Mouse (Mus musculus) C2C12 (cell line): Measurements from ENCODE around the gene Rsrc1.

Source experiments
- CEBPB ChIP-seq: IDR thresholded peaks from one replicate; pipeline ENCODE4 v1.6.1; 2011; ENCODE audit warnings: low read depth, mild to moderate bottlenecking, control low read depth, moderate library complexity
- CTCF ChIP-seq: IDR thresholded peaks from one replicate; pipeline ENCODE4 v1.5.1; 2011; ENCODE audit not compliant: control insufficient read depth, insufficient read depth, insufficient read length
- FOSL1 ChIP-seq: IDR thresholded peaks from one replicate; pipeline ENCODE4 v1.8.0; 2011; ENCODE audit warnings: mild to moderate bottlenecking, low read length; ENCODE audit not compliant: poor library complexity, insufficient read depth, severe bottlenecking
- MAX ChIP-seq: IDR thresholded peaks from one replicate; pipeline ENCODE4 v1.6.1; 2011; ENCODE audit warnings: mild to moderate bottlenecking, control low read depth
- MYOD1 ChIP-seq: IDR thresholded peaks from one replicate; pipeline ENCODE4 v1.6.1; 2011; ENCODE audit warnings: low read depth; ENCODE audit not compliant: control insufficient read depth, insufficient read length
- MYOG ChIP-seq: IDR thresholded peaks from one replicate; pipeline ENCODE4 v1.6.1; 2011; ENCODE audit not compliant: control insufficient read depth, insufficient read length; ENCODE audit errors: extremely low read depth
- USF1 ChIP-seq: IDR thresholded peaks from one replicate; pipeline ENCODE4 v1.6.1; 2011; ENCODE audit warnings: low read depth, mild to moderate bottlenecking, control low read depth, moderate library complexity

DNA sequence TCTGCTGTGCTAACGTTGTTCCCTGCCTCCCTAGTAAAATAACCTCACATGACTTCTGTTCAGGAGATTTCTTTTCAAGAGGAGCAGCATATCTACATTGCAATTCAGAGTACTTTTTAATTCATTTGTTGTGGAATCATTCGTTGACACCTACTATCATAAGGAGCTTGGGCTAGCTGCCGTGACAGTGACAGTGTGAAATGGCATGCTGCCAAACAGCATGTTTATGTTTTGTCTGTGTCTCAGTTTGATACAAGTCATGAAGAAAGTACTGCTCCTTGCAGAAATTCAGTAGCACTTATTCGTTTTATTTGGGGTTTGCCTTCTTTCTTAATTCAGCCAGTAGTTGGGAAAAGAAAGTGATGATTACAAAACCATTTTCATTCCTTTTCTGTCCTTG is 303.7 kb downstream of the Rsrc1 start:
- TF ChIP-seq CTCF (no peak), USF1 (no peak), MYOD1 (no peak), MAX (no peak), CEBPB (no peak), FOSL1 (no peak), MYOG (no peak)
